Mouse (Mus musculus) gastrocnemius, postnatal 25 days (tissue): ENCODE results near the gene Ier2. TPM values are rescaled to one million over a fixed set of nuclear protein-coding genes. Genes with fewer than 3 reads are reported as not detected.

ENCODE experiments used
- DNase-seq: peaks from one replicate; pipeline ENCODE4 v3.0.0; 2022
- total RNA-seq, 2 experiments: library from RNA; stranded (reverse); gene quantifications; 1 replicate in 1 of 2; 2 replicates in 1 of 2; pipeline ENCODE4 v1.2.3; 2021

Ier2 gene
- total RNA-seq, 2 experiments from 2014 or later: 5.9 to 7.1 TPM

GRCm38 (mm10) chr8:84661961-84662571 lies 586 bp downstream of the Ier2 start:
- peak; percentile 59 for DNase-seq

- peak; percentile 92 for DNase-seq
Measured at GRCm38 (mm10) chr8:84661458-84661871, 1.2 kb downstream of the Ier2 start.

DNA sequence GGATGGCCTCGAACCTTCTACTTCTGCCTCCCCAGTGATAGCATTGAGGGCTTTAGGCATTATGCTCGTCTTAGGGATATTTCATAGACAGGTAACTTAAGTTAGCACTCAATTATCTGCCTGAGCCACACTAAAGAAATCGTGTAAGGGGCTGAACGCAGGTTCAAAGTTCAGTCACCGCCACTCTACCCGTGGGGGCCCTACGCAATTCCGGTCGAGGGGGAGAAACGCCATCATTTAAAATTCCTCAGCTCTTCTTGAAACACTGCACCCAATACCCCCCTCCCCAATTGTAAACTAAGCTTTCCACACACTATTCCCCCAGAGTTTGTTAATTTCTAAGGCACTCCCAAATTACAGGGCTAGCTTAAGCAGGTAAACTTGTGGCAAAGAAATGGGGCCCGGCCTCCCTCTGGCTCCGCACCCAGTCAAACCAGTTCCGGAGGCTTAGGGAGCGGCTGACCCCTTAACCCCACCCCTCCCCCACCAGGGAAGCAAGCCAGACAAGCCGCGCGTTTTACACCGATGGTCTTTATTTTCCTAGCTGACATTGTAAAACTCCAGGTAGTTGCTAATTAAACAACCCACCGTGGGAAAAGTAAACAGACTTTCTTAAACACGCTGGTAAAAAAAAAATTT lies 1.7 kb downstream of the Ier2 start:
- peak; percentile 65 for DNase-seq

- DNase-seq: peak; percentile 75
Measured at GRCm38 (mm10) chr8:84659936-84660818, 2.5 kb downstream of the Ier2 start.

DNA sequence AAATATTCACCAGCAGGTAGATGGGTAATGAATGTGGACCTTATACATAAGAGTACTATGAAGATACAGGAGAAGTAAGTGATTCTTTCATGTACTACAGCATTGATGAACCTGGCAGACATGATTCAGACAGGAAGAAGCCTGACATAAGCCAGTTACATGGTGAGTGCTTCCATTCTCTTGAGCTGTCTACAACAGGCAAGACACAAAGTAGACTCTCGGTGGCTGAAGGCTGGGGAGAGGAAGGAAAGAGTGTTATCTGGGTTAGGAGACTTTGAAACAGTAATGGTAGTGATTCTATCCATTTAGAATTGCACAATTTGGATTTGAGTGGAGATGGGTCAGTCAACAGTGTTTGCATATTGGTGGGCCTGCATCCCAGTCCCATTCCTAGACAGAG lies 3.7 kb downstream of the Ier2 start:
- DNase-seq: no peak

- no peak for DNase-seq
Measured at GRCm38 (mm10) chr8:84657680-84658079, 5.0 kb downstream of the Ier2 start.

DNA sequence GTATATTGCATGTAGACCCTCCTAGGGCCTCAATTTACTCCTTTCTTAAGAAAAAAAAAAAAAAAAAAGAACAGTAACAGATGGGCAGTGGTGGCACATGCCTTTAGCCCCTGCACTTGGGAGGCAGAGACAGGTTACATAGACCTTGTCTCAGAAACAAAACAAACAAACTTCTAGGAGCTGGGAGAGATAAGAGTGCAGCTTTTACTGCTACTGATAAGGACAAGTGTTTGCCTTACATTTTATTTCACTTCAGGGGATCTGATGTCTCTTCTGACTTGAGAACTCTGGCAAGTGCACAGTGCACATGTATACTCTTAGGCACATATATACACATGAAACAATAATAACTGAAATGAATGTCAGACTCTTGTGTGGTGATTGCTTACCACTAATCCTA lies 5.4 kb downstream of the Ier2 start:
- DNase-seq: no peak

DNA sequence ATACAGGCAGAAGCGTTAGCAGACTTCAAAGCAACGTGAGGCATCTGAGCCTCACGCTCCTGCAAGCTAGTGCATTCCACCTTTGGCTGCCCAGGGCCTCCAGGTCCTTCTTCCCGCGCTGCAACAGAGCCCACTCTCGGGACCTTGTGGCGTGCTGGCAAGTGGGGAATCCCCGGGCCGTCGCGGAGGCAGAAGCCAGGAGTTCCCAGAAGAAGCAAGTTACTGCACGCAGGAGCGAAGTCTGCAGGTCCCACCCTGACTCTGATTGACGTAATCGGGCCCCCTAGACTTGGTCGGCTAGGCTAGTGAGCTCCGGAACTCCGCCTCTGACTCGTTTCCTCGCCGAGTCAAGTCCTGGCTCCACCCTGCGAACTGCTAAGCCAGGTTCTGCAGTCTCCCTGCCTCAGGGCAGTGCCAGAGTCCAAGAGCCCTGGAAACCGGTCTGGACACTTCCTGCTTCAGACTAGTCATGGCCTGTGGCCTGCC lies 6.0 kb downstream of the Ier2 start:
- DNase-seq: peak; percentile 81

- DNase-seq: peak; percentile 19
Measured at GRCm38 (mm10) chr8:84656191-84656525, 6.5 kb downstream of the Ier2 start.

DNA sequence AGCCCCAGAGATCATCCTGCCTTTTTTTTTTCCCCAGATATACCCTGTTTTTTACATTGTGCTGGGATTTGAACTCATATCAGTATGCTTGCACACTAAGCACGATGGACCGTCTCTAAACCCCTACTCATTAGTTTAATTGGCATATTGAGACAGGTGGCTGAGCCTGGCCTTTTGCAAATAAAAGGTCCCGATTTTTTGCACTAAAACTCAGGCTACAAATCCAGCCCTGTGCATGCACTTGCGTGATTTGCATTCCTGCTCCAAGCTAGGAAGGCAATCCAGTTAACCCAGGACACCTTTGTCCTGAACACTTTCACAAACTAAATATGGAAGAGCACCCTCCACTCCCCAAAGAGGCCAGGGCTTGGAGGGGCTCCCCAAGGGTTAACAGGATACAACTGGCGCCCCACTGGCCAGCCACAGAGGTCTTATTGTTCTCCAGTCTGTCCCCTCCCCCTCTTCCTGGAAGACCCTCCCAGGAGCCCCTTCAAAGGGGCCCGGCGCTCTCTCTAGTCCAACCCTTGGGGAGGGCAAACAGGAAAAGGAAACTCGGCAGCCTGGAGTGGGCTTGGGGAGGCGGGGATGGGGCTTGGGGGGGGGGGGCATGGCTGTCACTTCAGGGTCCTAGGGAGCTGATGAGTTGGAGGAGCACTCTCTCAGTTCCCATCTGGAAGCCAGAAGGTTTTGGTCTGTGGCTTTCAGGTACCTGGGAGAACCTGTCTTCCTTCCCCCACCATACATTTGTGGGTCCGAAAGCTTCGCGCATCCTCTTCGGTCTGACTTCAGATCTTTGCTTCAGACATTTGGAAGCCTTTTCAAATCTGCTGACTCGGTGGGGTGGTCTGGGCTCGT lies 7.1 kb downstream of the Ier2 start:
- DNase-seq: peak; percentile 10

DNA sequence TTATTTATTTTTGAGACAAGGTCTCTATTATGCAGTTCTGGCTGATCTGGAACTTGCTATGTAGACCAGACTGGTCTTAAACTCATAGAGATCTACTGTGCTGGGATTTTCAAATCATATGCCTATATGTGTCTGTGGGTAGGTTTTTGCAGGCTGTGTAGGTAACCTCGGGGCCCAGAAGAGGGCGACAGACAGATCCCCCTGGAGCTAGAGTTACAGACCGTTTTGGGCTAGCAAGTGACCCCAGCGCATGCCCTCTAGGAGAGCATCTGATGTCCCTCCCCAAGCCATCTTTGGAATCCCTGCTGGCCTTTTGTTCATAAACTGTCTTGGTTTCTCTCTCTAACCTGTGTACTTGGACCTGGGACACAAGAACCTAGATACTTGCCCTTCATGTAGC lies 8.1 kb downstream of the Ier2 start:
- no peak for DNase-seq

GRCm38 (mm10) chr8:84653092-84653631 lies 9.5 kb downstream of the Ier2 start:
- DNase-seq: no peak

DNA sequence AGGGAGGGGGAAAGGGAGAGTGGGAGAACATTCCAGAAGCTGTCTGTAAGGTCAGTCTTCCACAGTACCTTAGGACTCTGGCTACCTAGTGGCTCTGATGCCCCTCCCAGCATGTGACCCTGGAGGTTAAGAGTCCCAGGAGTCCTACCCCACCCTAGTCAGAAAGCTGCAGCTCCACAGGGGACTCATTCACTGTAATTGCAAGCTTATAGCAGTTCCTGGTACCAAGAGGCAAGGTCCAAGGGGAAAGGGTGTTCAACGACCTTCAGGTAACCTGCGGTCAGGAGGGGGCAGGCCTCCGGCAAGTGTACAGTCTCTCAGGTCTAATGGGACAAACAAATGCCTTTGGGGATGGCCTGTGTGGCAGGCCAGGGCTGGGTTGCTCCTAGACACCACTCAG lies 12.4 kb downstream of the Ier2 start:
- DNase-seq: no peak

GRCm38 (mm10) chr8:84647461-84647901 lies 15.2 kb downstream of the Ier2 start:
- DNase-seq: no peak

GRCm38 (mm10) chr8:84646800-84647199 lies 15.9 kb downstream of the Ier2 start:
- DNase-seq: no peak

DNA sequence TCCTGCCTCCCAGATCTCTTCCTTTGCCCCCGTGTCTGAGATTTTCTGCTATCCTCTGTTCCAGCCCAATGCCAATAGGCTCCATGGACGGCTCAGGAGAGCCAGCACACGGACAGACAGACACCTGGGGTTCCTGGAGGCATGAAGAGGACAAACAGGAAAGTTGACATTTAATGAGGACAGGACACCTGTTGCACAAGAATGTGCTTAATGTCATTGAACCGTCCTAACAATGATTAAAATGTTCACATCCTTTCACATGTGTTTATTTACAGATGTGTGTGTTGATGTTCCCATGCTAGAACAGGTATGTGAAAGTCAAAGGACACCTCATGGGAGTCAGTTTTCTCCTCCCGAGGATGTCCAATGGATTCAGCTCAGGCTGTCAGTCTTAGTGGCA lies 19.6 kb downstream of the Ier2 start:
- no peak for DNase-seq

DNA sequence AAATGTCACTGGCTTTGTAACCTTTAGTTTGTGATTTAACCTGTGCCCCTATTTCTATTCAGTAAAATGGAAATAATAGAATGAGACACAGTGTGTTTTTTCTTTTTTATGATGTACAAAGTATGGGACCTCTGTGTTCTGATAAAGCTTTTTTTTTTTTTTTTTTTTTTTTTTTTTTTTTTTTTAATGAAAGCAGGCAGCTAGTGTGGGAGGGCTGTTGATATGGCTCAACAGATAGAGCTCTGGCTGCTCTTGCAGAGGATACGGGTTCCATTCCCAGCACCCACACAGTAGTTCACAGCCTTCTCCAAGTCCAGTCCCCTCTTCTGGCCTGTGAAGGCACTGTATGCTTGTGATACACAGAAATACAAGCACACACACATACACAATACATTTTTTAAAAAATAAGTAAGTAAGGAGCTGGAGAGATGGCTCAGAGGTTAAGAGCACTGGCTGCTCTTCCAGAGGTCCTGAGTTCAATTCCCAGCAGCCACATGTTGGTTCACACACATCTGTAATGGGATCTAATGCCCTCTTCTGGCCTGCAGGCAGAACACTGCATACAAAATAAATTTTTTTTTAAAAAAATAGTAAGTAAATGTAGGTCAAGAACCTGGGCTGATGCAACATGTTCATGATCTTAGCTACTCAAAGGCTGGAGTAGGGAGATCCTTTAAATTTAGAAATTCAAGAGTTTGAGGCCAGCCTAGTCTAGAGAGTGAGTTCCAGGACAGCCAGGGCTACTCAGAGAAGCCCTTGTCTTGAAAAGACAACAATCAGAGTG lies 20.9 kb downstream of the Ier2 start:
- DNase-seq: no peak

GRCm38 (mm10) chr8:84640617-84641294 lies 21.9 kb downstream of the Ier2 start:
- no peak for DNase-seq

DNA sequence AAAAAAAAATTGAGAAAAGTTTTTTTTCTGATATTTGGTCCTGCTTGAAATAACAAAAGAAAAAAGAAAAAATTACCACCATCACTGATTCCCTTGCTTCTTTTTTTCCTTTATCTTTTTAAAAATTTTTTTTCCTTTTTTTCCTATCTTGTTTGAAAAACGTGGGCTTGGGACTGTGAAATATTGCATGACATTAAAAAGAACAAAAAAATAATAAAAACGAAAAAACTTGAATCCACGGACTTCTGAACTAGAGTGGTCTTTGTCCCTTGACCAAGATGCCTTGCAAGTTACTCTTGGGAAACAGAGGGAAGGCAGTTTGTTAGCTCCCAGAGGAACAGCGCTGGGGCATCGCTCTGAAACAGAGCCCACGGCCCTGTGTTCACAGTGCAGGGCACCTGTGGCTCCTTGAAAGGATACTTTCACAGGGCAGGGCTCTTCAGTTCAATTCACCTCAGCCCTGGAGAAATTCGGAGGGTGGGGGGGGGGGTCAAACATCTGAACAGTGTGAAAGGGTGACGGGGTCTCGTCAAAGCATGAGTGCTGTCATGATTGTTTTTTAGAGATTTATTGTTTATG lies 22.6 kb downstream of the Ier2 start:
- no peak for DNase-seq
